Mouse (Mus musculus): ENCODE data around the gene Rbfox1.
A peak's percentile ranks its signal among the peaks of the same experiment; 100 is the strongest.

The Rbfox1 gene

DNA sequence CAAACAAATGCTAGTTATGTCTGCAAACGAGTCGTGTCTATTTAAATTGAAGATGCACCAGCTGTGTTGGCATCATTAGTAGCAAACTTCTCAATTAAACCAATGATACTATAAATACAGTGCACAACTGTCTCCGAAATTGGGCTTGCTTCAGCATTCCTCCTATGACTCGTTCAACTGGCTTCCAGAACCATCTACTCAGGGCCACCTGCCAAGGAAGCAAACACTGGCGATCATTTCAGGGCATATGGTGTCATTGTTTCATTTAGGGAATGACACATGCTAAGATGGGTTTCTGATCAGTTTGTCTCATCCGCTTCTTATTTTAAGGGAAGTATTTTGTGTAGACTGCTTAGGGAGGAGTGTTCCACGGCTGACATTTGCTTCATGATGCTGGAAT is 1397.1 kb downstream of the Rbfox1 start:
- peak; percentile 41 for DNase-seq

DNA sequence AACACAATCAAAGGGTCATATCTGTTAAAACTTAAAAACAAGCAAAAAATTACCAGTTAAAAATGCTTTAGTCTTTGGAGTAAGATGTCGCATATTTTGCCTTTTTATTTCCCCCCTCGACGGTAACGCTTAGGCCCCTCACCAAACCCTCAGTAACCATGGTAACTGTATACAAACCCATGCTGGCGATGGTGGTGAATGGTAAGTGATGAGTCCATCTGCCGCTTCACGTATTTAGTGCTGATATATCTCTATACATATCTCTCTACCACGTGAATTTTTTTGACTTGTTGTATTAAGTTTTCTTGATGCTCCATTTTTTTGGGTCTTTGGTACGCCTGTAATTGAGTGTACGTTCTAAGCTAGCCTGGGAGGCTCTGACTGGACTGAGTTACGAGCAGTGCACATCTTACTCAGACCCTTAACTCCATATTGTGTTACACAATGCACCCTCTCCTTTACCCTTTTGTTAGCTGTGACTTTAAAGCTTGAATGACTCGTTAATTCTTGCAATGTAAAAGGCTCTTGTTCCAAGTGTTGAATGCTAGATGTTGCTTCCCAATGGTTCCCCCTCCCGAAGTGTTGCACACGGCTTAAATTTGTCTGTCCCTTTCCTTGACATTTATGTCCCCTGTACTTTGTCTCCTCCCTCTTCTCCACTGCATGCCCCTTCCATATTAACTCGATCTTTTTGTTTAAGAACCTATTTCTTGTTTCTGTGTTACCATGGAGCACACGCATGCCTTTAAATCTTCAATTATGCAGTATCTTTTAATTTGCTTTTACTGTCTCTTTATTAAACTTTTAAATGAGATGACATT is 1408.0 kb downstream of the Rbfox1 start:
- DNase-seq = no peak

DNA sequence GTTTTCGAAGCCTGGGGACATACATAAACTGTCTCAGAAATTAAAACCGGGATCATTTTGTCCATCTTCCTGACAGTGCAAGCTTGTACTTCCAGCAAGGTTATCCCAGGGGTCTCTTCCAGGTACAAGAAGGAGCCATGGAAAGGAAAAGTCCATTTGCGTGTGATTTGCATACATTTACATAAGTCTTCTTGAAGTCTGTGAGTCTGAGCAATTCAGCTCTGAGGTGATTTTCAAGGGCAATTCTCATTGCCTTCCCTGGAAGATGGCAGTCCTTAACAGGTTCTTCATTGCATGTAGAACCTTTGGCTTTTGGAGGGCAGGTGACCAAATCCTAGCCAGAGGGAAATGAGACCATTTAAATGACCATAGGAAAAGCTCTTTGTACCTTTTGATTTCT is 1417.3 kb downstream of the Rbfox1 start:
- DNase-seq = no peak

DNA sequence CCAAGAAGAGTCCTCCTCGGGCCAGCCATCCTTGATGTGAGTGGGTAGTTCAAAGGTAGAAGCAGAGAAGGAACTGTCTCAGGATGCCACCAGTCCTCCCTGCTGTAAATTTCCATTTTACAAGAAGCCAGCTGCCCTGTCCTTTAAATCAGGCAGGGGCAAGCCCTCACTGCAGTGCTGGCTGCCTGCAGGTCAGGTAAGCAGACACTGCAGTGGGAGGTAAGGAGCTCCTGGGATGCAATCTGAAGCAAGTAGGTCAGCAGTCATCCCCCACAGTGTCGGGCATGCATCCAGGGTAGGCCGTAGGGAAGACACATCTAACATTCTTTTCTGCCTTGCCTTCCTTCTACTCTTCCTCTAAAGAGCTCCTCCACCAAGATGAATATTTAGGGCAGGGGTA is 1444.0 kb downstream of the Rbfox1 start:
- no peak for DNase-seq

DNA sequence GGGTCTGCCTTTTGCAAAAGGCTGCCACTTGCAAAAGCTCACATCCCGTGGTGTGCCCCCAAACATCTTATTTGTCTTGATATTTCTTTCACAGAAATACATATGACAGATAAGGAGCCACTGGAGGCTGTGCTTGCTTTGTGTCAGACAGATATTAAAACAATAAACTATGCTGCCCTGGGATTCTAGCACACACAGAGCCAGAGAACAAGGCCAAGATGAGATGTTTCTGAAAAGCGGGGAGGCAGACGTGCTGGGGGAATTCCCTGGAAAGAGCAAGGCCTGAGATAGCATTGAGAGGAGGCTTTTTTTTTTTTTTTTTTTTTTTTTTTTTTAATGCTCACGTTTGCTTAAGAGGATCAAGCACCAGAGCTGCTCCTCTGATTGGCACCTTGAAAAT is 1456.0 kb downstream of the Rbfox1 start:
- no peak for DNase-seq

DNA sequence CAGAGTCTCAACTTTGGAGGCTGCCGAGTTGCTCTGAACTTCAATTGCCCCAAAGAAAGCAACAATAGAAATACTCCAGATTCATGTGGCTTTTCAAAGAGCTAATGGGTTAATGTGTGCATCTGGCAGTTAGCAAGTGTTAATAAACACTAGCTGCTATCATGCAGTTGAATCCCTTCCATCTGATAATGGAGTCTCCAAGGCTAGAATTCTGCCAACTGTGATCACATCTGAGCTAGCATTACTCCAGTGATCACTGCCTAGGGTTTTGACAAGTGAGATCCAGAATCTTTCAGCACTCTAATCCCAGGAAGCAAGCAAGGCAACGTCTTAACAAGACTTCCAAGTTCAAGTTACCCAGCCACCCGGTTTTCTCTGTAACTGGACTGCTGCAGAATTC is 1460.1 kb downstream of the Rbfox1 start:
- DNase-seq = no peak

DNA sequence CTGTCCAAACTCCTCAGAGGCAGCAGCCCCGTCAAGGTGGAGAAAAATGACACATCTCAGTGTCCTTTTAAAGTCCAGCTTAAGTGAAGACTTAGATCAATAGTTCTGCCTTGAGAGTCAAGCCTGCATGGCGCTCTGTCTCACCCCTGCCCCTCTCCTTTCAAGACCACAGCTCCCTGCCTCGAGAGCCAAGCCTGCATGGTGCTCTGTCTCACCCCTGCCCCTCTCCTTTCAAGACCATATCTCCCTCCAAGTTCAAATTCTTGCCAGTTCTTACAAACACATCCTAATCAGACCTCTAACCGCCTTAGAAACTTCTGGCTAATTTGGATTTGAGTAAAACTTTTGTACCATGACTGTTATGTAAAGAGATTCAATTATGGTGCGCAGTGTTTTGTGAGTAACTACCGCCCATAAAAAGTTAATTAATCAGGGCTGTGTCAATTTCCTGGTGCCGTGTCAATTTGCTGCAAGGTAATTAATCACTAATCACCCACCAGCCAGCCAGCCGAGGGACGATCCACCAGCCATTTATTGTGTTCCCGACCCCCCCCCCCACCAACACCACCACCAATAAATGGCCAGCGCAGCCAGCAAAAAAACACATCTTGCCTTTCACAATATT is 1461.0 kb downstream of the Rbfox1 start:
- no peak for DNase-seq

DNA sequence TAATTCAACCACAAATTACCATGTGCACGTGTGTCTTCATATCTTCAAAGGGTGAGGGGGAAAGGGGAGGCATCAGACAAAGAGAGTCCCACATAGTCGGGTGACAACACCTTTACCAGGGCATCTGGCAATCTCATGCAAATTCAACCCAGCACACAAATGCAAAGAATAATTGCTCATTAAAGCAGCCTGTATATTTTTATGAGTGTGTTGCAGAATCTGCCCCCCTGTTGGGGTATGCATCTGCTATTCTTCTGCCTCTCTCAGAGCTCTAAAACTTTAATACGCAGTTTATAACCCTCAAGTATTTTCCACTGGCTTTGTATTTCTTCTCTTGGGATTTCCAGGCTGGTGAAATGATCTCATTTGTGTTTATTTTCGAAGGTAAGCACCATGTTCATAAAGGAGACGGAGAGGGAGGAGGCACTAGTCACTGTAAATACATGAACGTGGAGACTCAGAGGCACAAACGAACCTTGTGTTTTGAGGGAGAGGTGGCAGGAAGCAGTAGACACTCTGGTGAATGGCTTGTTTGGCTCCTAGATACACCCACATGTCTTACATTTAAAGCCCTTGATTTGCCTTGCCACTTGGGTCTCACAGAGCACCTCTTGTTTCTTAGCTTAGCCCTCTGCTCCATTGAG is 1462.5 kb downstream of the Rbfox1 start:
- no peak for DNase-seq

DNA sequence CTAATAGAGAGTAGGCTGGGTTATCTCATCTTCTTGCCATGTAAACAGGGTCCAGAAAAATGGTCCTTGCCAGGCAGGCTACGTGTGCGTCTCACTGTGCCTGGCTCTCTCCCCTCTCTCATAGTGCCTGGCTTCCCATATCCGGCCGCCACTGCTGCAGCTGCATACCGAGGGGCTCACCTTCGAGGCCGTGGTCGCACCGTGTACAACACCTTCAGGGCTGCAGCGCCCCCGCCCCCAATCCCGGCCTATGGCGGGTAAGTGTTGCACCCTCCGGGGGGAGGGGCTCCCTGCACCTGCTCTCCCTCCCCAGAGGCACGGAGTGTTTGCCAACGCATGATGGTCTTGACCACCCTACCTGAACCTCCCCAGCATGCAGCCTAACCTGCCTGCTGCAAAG is 1467.7 kb downstream of the Rbfox1 start:
- no peak for DNase-seq

DNA sequence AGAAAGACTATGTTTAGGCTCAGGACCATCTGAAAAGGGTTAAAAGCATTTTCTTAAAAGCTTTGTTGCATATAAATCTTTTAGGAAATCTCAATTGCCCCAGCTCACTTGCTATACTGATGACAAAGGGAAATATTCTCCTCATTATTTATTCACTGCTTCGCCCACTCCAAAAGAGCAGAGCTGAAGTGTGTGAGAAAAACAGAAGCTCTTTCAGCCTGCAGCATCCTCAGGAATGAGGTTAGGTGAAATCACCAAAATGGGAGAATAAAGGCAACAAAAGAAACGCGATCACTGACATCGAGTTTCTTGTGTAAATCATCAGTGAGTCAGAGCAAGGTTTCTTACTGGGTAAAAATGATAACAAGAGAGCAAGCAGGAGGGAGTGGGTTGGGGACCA is 1469.0 kb downstream of the Rbfox1 start:
- DNase-seq = no peak

DNA sequence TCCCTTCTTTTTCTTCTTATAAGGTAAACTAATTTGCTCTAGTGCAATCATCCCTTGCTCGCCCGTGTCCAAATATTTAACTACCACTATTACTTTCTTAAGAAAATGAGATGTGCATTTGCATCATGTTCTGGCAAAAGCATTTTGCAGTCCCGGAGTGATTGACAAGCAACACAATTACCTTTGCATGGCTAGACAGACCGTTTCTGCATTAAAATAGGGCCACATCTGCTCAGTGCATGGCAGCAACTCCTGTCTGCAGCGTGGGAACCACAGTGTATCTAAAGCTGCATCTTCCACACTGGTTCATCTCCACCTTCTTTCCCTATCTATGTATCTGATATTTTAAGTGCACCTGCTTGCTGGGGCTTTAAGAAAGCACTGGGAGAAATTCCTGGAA is 1473.9 kb downstream of the Rbfox1 start:
- DNase-seq = no peak

DNA sequence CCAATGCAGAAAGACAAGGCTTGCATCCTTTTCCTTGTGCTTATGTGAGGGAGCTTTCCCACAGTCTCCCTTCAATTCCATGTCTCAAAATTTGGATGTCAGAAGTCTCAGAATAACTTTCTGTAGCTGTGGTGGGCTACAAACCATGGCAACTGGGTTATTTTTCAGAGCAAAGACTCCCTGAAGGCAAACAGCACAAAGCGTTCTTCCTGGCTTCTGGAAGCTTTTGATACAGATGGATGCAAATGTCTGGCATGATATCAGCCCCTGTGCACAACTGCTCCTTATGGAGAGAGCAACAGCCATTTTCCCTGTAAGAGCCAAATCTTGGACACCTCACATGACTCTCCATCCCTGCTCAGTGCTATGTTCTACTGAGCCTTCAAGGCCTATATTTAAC is 1475.6 kb downstream of the Rbfox1 start:
- DNase-seq = no peak

DNA sequence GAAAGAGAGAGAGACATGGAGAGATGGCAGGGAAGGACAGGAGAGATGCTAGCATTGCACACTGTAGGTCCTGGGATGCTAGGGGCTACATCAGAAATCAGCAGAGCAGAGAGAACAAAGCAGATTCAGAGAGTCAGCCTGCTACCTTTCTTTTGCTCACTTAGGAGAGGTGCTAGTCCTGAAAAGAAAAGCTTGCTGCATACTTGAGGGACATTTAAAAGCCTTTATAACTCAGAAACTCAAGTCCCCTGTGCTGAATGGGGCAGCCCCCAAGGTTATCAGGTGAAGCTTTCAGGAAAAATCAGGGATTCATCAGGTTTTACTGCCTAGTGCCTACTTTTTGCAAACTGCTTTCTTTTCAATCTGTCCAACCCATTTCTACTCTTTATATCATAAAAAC is 1480.7 kb downstream of the Rbfox1 start:
- DNase-seq = no peak

DNA sequence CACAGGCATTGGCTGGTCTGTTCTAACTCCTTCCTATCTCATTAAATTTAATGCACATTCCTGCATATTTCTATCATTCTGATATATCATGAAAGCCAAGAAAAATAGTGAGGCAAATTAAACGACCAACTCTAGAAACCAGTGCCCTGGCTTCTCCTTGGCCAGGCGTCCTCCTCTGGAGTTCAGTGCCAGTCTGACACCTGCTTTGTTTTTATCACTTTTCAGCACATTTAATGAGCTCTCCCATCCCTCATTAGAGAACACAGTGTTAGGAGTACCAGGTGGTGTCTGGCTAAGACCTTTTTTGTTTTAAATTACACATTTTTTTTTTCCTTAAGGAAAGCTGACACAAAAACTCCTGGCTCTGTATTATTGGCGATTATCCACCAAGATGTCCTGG is 1489.0 kb downstream of the Rbfox1 start:
- no peak for DNase-seq

DNA sequence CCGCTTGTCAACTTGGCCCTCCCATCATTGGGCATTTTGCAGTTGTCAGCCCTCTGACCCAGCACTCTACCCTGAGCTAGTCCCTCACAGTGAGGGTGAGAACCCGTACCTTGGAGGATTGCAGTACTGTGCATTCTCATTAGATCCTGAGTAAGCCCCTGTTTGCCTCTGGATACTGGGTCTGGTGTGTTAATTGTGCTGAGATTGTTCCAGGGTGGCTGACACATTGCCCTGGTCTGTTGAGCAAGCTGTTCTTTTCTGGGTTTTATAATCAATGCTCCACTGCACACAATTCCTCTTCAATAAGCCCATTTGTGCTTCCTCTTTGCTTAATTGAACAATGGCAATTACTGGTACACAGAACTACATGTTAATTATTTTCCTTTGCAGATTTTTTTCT is 1489.5 kb downstream of the Rbfox1 start:
- no peak for DNase-seq

DNA sequence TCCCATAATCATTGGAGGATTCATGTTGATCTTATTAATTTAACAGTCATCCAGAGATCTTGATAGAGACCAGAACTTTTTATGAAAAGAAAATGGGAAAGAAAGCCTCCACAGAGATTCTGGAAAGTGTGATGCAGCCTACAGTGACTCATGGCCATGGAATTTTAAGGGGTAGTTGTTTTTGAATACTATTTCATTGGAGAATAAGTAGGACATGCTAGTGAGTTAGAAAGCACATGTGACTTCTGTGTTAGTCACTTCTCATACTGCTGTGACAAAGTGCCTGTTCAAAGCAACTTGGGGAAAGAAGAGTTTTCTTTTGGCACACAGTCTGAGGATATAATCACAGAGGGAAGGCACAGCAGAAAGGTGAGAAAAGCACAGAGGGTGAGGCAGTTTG is 1510.9 kb downstream of the Rbfox1 start:
- DNase-seq = no peak

DNA sequence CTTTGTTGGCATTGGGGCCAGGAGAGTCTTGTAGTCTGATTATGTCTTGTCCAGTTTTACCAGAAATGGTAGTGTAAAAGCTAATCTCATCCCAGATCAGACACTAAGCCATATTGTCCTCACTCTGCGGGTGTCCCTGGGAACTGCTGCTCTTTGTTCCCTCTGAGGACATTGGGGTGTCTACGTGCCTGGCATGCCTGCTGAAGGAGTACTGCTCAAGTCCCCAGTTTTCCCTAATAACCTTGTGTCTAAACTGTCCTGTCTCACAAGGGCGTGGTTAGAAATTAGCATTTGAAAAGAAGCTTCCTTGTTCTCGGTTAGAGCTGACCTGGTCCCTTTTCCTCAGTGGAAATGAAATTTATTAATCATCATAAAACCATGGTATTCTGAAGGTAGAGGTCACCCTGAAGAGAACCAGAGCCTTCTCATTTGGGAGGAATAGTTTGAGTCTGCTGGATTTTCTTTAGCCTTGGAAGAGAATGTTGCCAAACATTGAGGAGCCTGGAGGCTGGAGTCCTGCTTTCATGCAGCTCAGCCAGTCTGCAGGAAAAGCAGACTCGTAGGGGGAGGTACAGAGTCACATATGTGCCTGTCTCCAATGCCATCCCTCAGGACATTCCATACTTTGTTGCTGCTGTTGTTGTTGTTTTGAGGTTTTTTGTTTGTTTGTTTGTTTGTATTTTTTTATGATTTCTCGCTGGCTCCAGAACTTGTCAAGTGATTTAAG is 1519.8 kb downstream of the Rbfox1 start:
- no peak for DNase-seq

DNA sequence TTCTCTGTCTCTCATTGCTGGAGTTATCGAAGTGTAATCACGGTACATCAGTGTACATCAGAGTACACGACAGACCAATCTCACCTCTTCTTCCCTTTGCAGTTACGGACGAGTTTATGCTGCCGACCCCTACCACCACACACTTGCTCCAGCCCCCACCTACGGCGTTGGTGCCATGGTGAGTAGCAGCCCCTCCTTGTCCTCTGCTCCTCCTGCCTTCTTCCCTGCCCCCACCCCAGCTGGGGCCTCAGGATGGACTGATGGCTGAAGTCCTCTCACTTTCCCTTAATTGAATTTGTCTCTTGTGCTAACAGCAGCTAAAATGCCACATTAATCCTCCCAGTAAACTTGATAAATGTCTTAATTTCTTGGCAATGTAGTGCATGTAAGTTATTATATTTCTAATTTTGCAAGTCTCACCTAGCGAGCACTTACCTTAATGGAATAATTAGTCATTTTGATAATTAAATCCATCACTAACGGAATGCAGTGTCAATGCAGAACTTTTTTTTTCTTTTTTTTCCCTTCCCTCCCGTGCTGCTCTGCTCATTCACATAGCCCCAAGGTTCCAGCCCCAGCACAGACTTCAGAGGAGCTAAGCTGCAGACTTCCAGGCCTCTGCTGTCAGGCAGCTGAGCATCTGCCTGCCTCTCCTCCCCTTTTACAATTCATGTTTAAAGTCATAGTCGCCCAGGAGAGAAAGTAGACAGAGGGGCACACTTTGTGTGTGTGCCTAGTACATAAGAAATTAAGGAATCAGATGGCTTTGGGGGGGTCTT is 1522.9 kb downstream of the Rbfox1 start:
- no peak for DNase-seq

DNA sequence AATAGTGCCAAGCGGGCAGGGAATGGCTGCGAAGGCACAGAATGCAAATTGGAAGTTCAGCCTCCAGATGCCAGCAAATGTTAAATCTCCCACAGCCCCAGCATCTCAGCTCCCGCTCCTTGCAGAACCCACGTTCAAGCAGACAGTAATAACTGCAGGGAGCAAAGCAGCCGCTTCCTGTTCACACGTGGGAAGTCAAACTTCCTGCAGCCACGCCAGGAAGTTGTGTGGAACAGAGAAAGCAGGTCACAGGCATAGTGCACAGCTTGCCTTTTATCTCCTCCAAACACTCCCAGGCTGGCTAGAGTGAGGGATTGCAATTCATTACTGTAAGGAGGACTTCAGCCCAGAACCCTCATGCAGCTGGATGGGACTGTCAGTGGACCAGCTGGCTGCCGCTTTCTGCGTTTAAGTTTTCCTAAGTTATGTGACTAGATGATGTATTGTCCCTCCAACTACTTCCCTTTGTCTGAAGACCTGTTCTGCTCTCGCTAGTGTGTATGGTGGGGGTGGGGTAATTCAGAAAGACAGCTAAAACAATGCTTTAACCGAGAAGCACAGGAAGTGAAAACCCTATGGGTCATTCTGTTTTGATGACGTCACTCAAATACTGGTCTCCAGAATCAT is 1534.6 kb downstream of the Rbfox1 start:
- DNase-seq = peak; percentile 44

DNA sequence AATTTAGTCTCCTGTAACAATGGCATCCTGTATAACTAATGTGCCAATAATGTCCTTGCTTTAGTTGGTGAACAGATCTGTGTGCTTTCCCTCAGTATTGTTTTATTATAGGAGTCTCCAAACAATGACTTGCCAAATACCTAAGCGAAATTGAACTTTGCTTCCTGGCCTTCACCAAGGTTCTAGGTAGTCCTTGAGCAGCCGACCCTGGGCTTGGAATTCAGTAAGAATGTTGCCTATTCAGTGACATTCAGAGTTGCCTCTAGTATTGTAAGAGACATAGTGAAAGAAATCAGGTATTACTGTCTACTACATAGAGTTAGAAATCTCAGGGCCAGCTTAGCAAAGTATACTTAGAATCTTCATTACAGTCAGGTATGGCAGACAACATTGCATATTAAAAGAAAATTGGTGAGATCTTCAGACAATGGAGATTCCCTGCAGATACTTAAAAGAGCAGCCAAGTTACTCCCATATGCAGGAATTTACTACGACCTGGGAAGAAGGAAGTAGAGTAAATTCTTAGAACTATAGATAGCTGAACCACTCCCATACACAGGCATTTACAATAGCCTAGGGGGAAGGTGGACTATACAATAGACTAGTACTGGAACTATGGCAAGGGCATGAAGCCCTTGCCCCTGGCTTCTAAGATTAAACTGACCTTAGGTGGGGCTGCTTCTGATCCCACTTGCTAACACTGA is 1540.4 kb downstream of the Rbfox1 start:
- DNase-seq = no peak

DNA sequence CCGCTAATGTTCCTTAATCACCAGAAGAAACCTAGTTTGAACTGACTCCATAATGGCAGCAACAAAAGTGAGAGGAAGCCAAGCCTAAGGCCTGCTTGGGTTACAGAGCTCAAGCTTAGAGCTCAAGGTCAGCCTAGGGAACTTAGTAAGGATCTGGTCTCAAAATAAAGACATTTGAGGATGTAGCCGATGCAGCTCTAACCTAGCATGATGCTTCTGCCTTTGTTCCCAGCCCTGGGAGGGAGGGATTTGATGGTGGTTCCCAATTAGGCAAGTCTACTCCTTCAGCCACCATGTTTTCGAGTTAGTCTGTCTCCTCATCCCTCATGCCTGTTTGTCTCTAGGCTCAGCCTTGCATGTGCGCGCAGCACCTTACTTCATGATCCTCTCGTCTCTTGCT is 1548.1 kb downstream of the Rbfox1 start:
- no peak for DNase-seq
